Mouse (Mus musculus) myocyte (in vitro differentiated cells): ENCODE results near the gene Rtn4rl1. TPM values are rescaled to one million over a fixed set of nuclear protein-coding genes. Genes with fewer than 3 reads are reported as not detected.

Source experiments
- H3K27me3 ChIP-seq: one replicate; pipeline ENCODE4 v1.6.1; 2011; ENCODE audit not compliant: control insufficient read depth, insufficient read depth, insufficient read length
- H3K36me3 ChIP-seq: one replicate; pipeline ENCODE4 v1.6.1; 2011; ENCODE audit not compliant: control insufficient read depth, insufficient read depth
- H3K4me2 ChIP-seq: one replicate; pipeline ENCODE4 v1.6.1; 2011; ENCODE audit warnings: low read depth, control low read depth
- H3K4me3 ChIP-seq: one replicate; pipeline ENCODE4 v1.5.1; 2011; ENCODE audit warnings: mild to moderate bottlenecking, control low read depth, moderate library complexity
- H3K79me2 ChIP-seq: one replicate; pipeline ENCODE4 v1.6.1; 2011; ENCODE audit not compliant: control insufficient read depth, insufficient read depth
- H3ac ChIP-seq: one replicate; pipeline ENCODE4 v1.6.1; 2011; ENCODE audit not compliant: control insufficient read depth, insufficient read length
- CEBPB ChIP-seq: IDR thresholded peaks from 2 replicates; pipeline ENCODE4 v1.6.1; 2011; ENCODE audit warnings: mild to moderate bottlenecking, moderate library complexity; ENCODE audit not compliant: poor library complexity, insufficient read depth, severe bottlenecking
- E2F4 ChIP-seq: IDR thresholded peaks from one replicate; pipeline ENCODE4 v1.6.1; 2011; ENCODE audit warnings: mild to moderate bottlenecking, control low read depth, moderate library complexity; ENCODE audit not compliant: insufficient read depth
- MAX ChIP-seq: IDR thresholded peaks from one replicate; pipeline ENCODE4 v1.6.1; 2011; ENCODE audit warnings: low read depth, mild to moderate bottlenecking, control low read depth
- MYOD1 ChIP-seq, 3 experiments: IDR thresholded peaks; one replicate each; pipeline ENCODE4 v1.6.1; 2011; ENCODE audit warnings: control low read depth in 2 of 3, low read depth in 2 of 3, mild to moderate bottlenecking in 2 of 3, moderate library complexity in 1 of 3; ENCODE audit not compliant: insufficient read length in 2 of 3, control insufficient read depth in 1 of 3
- MYOG ChIP-seq, 3 experiments: IDR thresholded peaks; one replicate each; pipeline ENCODE4 v1.6.1; 2011; ENCODE audit warnings: control low read depth in 2 of 3, low read depth in 2 of 3, mild to moderate bottlenecking in 2 of 3; ENCODE audit not compliant: insufficient read length in 2 of 3, control insufficient read depth in 1 of 3, insufficient read depth in 1 of 3
- POLR2A ChIP-seq: IDR thresholded peaks from one replicate; pipeline ENCODE4 v1.6.1; 2011; ENCODE audit warnings: low read depth, mild to moderate bottlenecking, control low read depth, moderate library complexity; ENCODE audit not compliant: insufficient read length
- POLR2AphosphoS2 ChIP-seq: IDR thresholded peaks from one replicate; pipeline ENCODE4 v1.6.1; 2011; ENCODE audit warnings: low read depth, control low read depth; ENCODE audit not compliant: insufficient read length
- REST ChIP-seq: IDR thresholded peaks from one replicate; pipeline ENCODE4 v1.6.1; 2011; ENCODE audit warnings: mild to moderate bottlenecking, control low read depth, moderate library complexity; ENCODE audit not compliant: insufficient read depth, insufficient read length
- SRF ChIP-seq: IDR thresholded peaks from one replicate; pipeline ENCODE4 v1.6.1; 2011; ENCODE audit warnings: low read depth; ENCODE audit not compliant: control insufficient read depth, insufficient read length
- TCF12 ChIP-seq: IDR thresholded peaks from one replicate; pipeline ENCODE4 v1.6.1; 2011; ENCODE audit warnings: mild to moderate bottlenecking, control low read depth; ENCODE audit not compliant: poor library complexity, insufficient read depth, severe bottlenecking
- TCF3 ChIP-seq: IDR thresholded peaks from one replicate; pipeline ENCODE4 v1.6.1; 2011; ENCODE audit warnings: low read depth, control low read depth; ENCODE audit not compliant: insufficient read length
- USF1 ChIP-seq: IDR thresholded peaks from one replicate; pipeline ENCODE4 v1.6.1; 2011; ENCODE audit warnings: low read depth, mild to moderate bottlenecking, control low read depth, moderate library complexity
- polyA plus RNA-seq: library from polyadenylated mRNA; unstranded; fragments of >200 nt; fragmentation: generic; extraction: Trizol; gene quantifications from one replicate; pipeline ENCODE4 v1.2.1, GENCODE M21; 2012; ENCODE audit warnings: missing spikeins

Rtn4rl1 gene
- polyA plus RNA-seq, 1 experiment: 0.16 TPM

DNA sequence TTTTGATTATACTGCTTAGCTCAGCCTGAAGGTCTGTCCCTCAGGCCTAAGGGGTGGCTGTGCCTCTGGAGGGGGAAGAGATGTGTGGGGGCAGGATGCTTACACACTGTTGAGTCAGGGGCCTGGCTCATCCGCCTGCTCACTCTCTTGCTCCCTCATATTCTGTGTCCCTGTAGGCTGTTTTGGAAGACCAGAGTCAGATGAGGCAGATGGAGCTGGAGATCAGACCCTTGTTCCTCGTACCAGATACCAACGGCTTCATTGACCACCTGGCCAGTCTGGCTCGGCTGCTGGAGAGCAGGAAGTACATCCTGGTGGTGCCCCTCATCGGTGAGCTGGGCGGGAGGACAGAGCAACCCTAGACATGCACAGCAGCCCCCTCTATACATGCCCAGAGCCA lies 37.6 kb upstream of the Rtn4rl1 start:
- Histone ChIP-seq H3K36me3 (peaks cover 5% of the 10 kb centered on the region), H3ac (no peak overlapping the region), H3K4me2 (no peak overlapping the region), H3K4me3 (no peak overlapping the region), H3K79me2 (no peaks in the 10 kb centered on the region), H3K27me3 (no peaks in the 10 kb centered on the region)
- TF ChIP-seq TCF3 (no peak), USF1 (no peak), MAX (no peak), MYOD1 (IDR thresholded peaks at IDR 0.05; ENCODE audit: control insufficient read depth in 1 of 3, insufficient read length in 2 of 3, low read depth in 2 of 3) (no peak)

DNA sequence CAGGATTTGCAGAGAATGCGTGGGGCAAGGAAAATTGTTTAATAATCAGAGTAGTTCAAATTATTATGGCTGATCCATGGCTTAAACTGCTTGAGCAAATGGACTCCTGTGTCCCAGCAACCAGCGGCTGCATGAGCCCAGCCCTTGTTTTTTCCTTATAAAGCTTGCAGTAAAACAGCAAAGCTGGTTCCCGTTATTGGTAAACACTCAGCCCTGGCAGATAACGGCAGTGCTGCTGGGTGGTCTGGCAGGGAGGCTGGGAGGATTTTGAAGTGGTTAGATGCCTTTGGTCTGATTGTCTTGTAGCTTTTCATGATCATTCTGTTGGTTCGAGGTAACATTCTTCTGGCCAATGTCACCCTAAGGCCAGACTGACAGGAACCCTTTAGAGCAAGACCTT lies 37.2 kb upstream of the Rtn4rl1 start:
- Histone ChIP-seq H3K36me3 (peaks cover under 1% of the 10 kb centered on the region), H3K4me2 (no peak overlapping the region), H3K79me2 (no peaks in the 10 kb centered on the region), H3K27me3 (no peaks in the 10 kb centered on the region), H3K4me3 (no peak overlapping the region), H3ac (no peak overlapping the region)
- TF ChIP-seq CEBPB (no peak), POLR2A (no peak), SRF (no peak), E2F4 (no peak), POLR2AphosphoS2 (no peak), TCF3 (no peak), REST (no peak), TCF12 (no peak), USF1 (no peak), MYOG (IDR thresholded peaks at IDR 0.05; ENCODE audit: control insufficient read depth in 1 of 3, insufficient read depth in 1 of 3, insufficient read length in 2 of 3, low read depth in 2 of 3) (no peak), MYOD1 (IDR thresholded peaks at IDR 0.05; ENCODE audit: control insufficient read depth in 1 of 3, insufficient read length in 2 of 3, low read depth in 2 of 3) (no peak), MAX (no peak)

DNA sequence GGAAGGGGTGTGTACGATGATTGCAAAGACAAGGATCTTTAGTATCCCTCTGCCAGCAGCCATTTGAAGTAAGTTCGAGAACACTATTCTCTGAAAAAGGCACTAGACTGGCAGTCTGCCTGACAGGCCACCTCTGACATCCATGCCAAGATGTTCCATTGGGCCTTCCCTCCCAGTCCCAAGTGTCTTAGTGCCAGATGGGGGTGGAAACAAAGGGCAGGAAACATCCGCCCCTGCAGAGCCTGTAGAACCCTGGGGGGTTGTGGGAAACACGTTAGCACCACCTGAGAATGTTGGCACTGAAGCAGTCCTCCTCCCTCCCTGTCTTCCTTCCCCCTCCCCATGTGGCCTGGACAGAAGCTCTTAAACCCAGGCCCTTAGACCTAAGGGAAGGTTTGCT lies 36.5 kb upstream of the Rtn4rl1 start:
- Histone ChIP-seq H3K27me3 (no peaks in the 10 kb centered on the region), H3ac (no peak overlapping the region), H3K4me2 (no peak overlapping the region), H3K4me3 (no peak overlapping the region), H3K79me2 (no peaks in the 10 kb centered on the region), H3K36me3 (no peaks in the 10 kb centered on the region)
- TF ChIP-seq MYOG (IDR thresholded peaks at IDR 0.05; ENCODE audit: control insufficient read depth in 1 of 3, insufficient read depth in 1 of 3, insufficient read length in 2 of 3, low read depth in 2 of 3) (no peak), MYOD1 (IDR thresholded peaks at IDR 0.05; ENCODE audit: control insufficient read depth in 1 of 3, insufficient read length in 2 of 3, low read depth in 2 of 3) (no peak), E2F4 (no peak), CEBPB (no peak), TCF12 (no peak), SRF (no peak), POLR2A (no peak), MAX (no peak), TCF3 (no peak), USF1 (no peak), REST (no peak), POLR2AphosphoS2 (no peak)

DNA sequence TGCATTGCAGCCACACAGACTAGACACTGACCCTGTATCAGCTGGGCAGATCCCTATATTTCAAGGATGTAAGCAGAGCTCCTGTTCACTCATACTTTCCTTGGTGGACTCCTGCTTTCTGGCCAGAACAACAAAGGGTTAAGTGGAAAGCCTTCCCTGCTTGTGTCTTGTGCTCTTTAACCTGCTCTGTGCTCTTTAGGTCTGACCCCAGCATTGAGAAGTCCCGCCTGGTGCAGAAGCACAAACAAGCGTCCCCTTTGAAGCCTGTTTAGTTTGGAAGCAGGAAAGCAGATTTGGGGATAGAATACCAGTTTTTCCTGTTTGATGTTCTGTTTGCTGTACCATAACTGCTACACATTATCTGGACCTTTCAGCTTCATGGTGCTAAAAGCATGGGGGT lies 35.7 kb upstream of the Rtn4rl1 start:
- Histone ChIP-seq H3K79me2 (no peaks in the 10 kb centered on the region), H3K4me3 (no peak overlapping the region), H3K27me3 (no peaks in the 10 kb centered on the region), H3K36me3 (no peaks in the 10 kb centered on the region), H3K4me2 (no peak overlapping the region), H3ac (no peak overlapping the region)
- TF ChIP-seq POLR2A: no peak
- no peak for TF ChIP-seq SRF
- TF ChIP-seq POLR2AphosphoS2: no peak
- TF ChIP-seq MYOD1 (IDR thresholded peaks at IDR 0.05; ENCODE audit: control insufficient read depth in 1 of 3, insufficient read length in 2 of 3, low read depth in 2 of 3): no peak
- TF ChIP-seq REST: no peak
- no peak for TF ChIP-seq CEBPB

DNA sequence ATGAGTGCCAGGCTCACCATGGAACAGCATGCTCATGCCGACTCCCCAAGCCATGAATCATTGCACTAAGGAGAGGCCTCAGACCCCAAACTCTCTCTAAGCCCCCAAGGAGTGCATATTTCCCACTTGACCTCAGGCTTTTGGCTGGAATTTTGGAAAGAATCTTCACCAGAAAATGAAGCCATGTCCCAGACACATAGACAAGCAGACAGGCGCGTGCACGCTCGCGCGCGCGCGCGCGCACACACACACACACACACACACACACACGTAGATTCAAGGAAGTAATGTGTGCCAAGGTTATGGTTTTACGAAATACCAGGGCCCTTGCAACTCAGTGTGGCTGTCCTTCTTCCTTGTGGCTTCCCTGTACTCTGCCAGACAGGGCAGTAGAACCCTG lies 35.2 kb upstream of the Rtn4rl1 start:
- H3K27me3 ChIP-seq: no peaks in the 10 kb centered on the region
- no peak overlapping the region for H3ac ChIP-seq
- TF ChIP-seq POLR2A: no peak
- no peak for TF ChIP-seq REST
- no peak for TF ChIP-seq MYOG (IDR thresholded peaks at IDR 0.05; ENCODE audit: control insufficient read depth in 1 of 3, insufficient read depth in 1 of 3, insufficient read length in 2 of 3, low read depth in 2 of 3)
- no peak for TF ChIP-seq SRF
- TF ChIP-seq CEBPB: no peak
- no peak for TF ChIP-seq POLR2AphosphoS2
- no peak for TF ChIP-seq MAX
- no peak for TF ChIP-seq E2F4
- no peak for TF ChIP-seq MYOD1 (IDR thresholded peaks at IDR 0.05; ENCODE audit: control insufficient read depth in 1 of 3, insufficient read length in 2 of 3, low read depth in 2 of 3)
- no peak for TF ChIP-seq USF1
- TF ChIP-seq TCF3: no peak
- no peak for TF ChIP-seq TCF12
- no peak overlapping the region for H3K4me2 ChIP-seq
- H3K79me2 ChIP-seq: no peaks in the 10 kb centered on the region
- H3K36me3 ChIP-seq: no peaks in the 10 kb centered on the region
- no peak overlapping the region for H3K4me3 ChIP-seq
